Mouse (Mus musculus) v-Abl transformed pro-B cells (cell line): Measurements from ENCODE around the gene Smpd2.

Experiments
- in situ Hi-C, 2 experiments: fragments of 400-800 bp; cut with MboI; formaldehyde crosslinking; loops; one replicate each; pipeline ENCODE4 v1.15.1; 2025; ENCODE audit not compliant: unreplicated experiment in 2 of 2

Gene Smpd2

GRCm38 (mm10) chr10:41491111-41491510, 942 bp upstream of the Smpd2 start:
- in situ Hi-C loops, result no loop called here

- in situ Hi-C loops, result no loop called here
Observed at GRCm38 (mm10) chr10:41490518-41490873, 327 bp upstream of the Smpd2 start.

- in situ Hi-C loops, result loop anchor here in 1 of 2 experiments (5.0 kb wide), 1 partner anchor 42 kb away; no protein-coding TSS in a partner anchor
Observed at GRCm38 (mm10) chr10:41489294-41489693, 875 bp downstream of the Smpd2 start.

- in situ Hi-C loops, result loop anchor here in 1 of 2 experiments (5.0 kb wide), 1 partner anchor 42 kb away; no protein-coding TSS in a partner anchor
Observed at GRCm38 (mm10) chr10:41488877-41489276, 1.3 kb downstream of the Smpd2 start.

- in situ Hi-C loops, result loop anchor here in 1 of 2 experiments (5.0 kb wide), 1 partner anchor 39 kb away; no protein-coding TSS in a partner anchor
Observed at GRCm38 (mm10) chr10:41486506-41487170, 3.5 kb downstream of the Smpd2 start.

GRCm38 (mm10) chr10:41485778-41486177, 4.4 kb downstream of the Smpd2 start:
- in situ Hi-C loops, result loop anchor here in 1 of 2 experiments (5.0 kb wide), 1 partner anchor 38 kb away; no protein-coding TSS in a partner anchor

- in situ Hi-C loops, result no loop called here
Observed at GRCm38 (mm10) chr10:41482446-41482845, 7.7 kb downstream of the Smpd2 start.

GRCm38 (mm10) chr10:41480938-41481880, 9.0 kb downstream of the Smpd2 start:
- in situ Hi-C loops, result no loop called here

- in situ Hi-C loops, result no loop called here
Observed at GRCm38 (mm10) chr10:41479961-41480360, 10.2 kb downstream of the Smpd2 start.

- in situ Hi-C loops, result no loop called here
Observed at GRCm38 (mm10) chr10:41477278-41478181, 12.6 kb downstream of the Smpd2 start.

- in situ Hi-C loops, result no loop called here
Observed at GRCm38 (mm10) chr10:41477018-41477277, 13.2 kb downstream of the Smpd2 start.

- in situ Hi-C loops, result no loop called here
Observed at GRCm38 (mm10) chr10:41476171-41477017, 13.8 kb downstream of the Smpd2 start, which contains the start of gene Mical1. Gene Mical1 (plus strand): TSS chr10:41476314.

- in situ Hi-C loops, result no loop called here
Observed at GRCm38 (mm10) chr10:41474981-41475391, 15.2 kb downstream of the Smpd2 start.

- in situ Hi-C loops, result no loop called here
Observed at GRCm38 (mm10) chr10:41473782-41474468, 16.2 kb downstream of the Smpd2 start.

GRCm38 (mm10) chr10:41472962-41473481, 17.1 kb downstream of the Smpd2 start:
- in situ Hi-C loops, result no loop called here

GRCm38 (mm10) chr10:41472534-41472933, 17.6 kb downstream of the Smpd2 start:
- in situ Hi-C loops, result no loop called here

GRCm38 (mm10) chr10:41470693-41471092, 19.5 kb downstream of the Smpd2 start:
- in situ Hi-C loops, result no loop called here

- in situ Hi-C loops, result no loop called here
Observed at GRCm38 (mm10) chr10:41467325-41467724, 22.8 kb downstream of the Smpd2 start.

- in situ Hi-C loops, result no loop called here
Observed at GRCm38 (mm10) chr10:41464401-41464955, 25.7 kb downstream of the Smpd2 start.
